Mouse (Mus musculus) hindbrain, embryonic 15.5 days (tissue): ENCODE results near the gene Cyp2w1. TPM values are rescaled to one million over a fixed set of nuclear protein-coding genes. Genes with fewer than 3 reads are reported as not detected.

Experiments
- ATAC-seq: fragments of 200-750 bp; cut with Nextera tagmentation; 2 replicates; pipeline ENCODE4 v1.8.0; 2017; ENCODE audit warnings: low read depth, moderate number of reproducible peaks, moderate TSS enrichment; ENCODE audit not compliant: low FRiP score
- H3K27ac ChIP-seq: fragments of 300-500 bp; sonication (generic); replicated peaks from 2 replicates; pipeline ENCODE4 v1.5.1; 2015; ENCODE audit warnings: mild to moderate bottlenecking, inconsistent platforms
- H3K27me3 ChIP-seq: fragments of 300-500 bp; sonication (generic); 2 replicates; pipeline ENCODE4 v1.6.1; 2015; ENCODE audit warnings: control low read depth, inconsistent platforms
- H3K36me3 ChIP-seq: fragments of 300-500 bp; sonication (generic); 2 replicates; pipeline ENCODE4 v1.6.1; 2015; ENCODE audit warnings: control low read depth, inconsistent platforms
- H3K4me1 ChIP-seq: fragments of 300-500 bp; sonication (generic); replicated peaks from 2 replicates; pipeline ENCODE4 v1.6.1; 2015; ENCODE audit warnings: control low read depth, inconsistent platforms
- H3K4me2 ChIP-seq: fragments of 300-500 bp; sonication (generic); 2 replicates; pipeline ENCODE4 v1.6.1; 2015; ENCODE audit warnings: moderate library complexity, mild to moderate bottlenecking, inconsistent platforms
- H3K4me3 ChIP-seq: fragments of 300-500 bp; sonication (generic); 2 replicates; pipeline ENCODE4 v1.5.1; 2015; ENCODE audit warnings: mild to moderate bottlenecking, inconsistent platforms
- H3K9ac ChIP-seq: fragments of 300-500 bp; sonication (generic); 2 replicates; pipeline ENCODE4 v1.6.1; 2015; ENCODE audit warnings: inconsistent platforms
- H3K9me3 ChIP-seq: fragments of 300-500 bp; sonication (generic); 2 replicates; pipeline ENCODE4 v1.6.1; 2016; ENCODE audit warnings: control low read depth, inconsistent platforms
- WGBS: fragments of 180-500 bp; shearing (Covaris S2); methylation state at CpG from one replicate; pipeline ENCODE4 v1.1.7; 2015; 5-methylcytosine and 5-hydroxymethylcytosine counted together
- microRNA counts: library from miRNA; unstranded; fragments of <30 nt; microRNA quantifications from one replicate; lab custom pipeline; 2016
- microRNA-seq: library from miRNA; unstranded; fragments of <30 nt; microRNA quantifications from one replicate; pipeline ENCODE4, GENCODE M21; 2016
- polyA plus RNA-seq: library from polyadenylated mRNA; unstranded; fragments of >200 nt; fragmentation: Nextera tagmentation; extraction: Ambion mirVana; gene quantifications from 2 replicates; pipeline ENCODE4 v1.2.1, GENCODE M21; 2015

Gene Cyp2w1
- polyA plus RNA-seq, 1 experiment from 2014 or later, result not detected

DNA sequence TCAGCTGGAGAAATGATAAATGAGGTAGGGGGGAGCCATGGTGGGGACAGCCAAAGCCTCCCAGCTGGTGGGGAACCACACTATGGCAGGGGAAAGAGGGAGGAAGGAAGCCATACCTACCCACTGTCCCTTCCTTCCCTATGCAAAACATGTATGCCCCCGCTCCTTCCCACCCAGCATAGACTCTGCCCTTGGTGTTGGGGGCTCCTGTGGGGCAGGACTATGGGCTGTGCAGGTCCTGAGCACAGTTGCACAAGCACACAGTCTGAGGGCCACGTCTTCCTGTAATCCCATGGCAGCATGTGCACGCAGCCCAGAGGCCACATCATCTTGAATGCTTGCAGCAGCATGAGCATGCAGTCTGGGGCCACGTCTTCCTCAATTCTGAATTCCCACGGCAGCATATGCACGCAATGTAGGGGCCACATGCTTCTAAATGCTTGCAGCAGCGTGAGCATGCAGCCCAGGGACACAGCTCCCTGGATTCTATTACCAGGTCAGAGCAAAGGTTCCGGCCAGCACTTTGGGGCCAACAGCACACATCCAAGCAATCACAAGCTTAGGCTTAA, 51.4 kb downstream of the Cyp2w1 start:
- Histone ChIP-seq H3K4me1 (peaks cover 7% of the 10 kb centered on the region), H3K4me3 (no peak overlapping the region), H3K36me3 (no peaks in the 10 kb centered on the region), H3K4me2 (no peak overlapping the region), H3K9ac (no peak overlapping the region), H3K9me3 (no peaks in the 10 kb centered on the region), H3K27me3 (no peaks in the 10 kb centered on the region), H3K27ac (no peak overlapping the region)
- ATAC-seq, result no peak
- 89% methylated on average over 8 of the region's 8 CpGs for WGBS

DNA sequence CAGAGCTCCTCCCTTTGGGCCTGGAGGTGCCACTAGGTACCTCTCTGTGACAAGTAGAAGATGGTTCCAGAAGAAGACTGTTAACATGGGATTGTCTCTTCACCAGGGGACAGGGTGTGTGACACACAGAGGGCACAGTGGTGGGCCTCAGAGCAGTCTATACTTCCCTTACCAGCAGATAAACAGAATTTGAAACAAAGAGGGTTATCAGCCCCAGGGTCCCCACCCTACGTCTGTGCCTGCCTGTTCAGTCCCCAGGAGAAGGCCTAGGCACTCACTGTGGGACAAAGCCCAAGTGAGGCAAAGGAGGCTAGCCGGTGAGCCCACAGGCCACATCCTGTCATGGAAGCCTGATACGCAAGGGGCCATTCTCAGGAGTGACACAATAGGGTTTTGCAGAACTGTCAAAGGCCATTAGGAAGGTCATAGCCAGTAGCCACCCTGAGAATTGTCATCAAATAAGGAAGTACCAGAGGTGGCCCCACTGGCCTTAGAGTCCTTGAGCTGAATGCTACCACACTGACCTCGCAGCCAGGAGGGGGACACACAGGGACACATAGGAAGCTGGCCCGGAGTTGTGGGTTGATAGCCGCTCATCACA, 52.5 kb downstream of the Cyp2w1 start, which contains the start of gene C130050O18Rik:
Gene C130050O18Rik (plus strand): TSS at position 480 of the 601 bp plus-strand sequence.
- Histone ChIP-seq H3K27ac (no peak within 1 kb of the TSS), H3K36me3 (no peaks in the 10 kb centered on the region), H3K4me1 (peaks cover 7% of the 10 kb centered on the region), H3K9ac (no peak within 1 kb of the TSS), H3K4me3 (no peak within 1 kb of the TSS), H3K27me3 (no peaks in the 10 kb centered on the region), H3K9me3 (no peaks in the 10 kb centered on the region), H3K4me2 (no peak within 1 kb of the TSS)
- 85% methylated on average over 6 of the region's 6 CpGs for WGBS
- ATAC-seq, result no peak

DNA sequence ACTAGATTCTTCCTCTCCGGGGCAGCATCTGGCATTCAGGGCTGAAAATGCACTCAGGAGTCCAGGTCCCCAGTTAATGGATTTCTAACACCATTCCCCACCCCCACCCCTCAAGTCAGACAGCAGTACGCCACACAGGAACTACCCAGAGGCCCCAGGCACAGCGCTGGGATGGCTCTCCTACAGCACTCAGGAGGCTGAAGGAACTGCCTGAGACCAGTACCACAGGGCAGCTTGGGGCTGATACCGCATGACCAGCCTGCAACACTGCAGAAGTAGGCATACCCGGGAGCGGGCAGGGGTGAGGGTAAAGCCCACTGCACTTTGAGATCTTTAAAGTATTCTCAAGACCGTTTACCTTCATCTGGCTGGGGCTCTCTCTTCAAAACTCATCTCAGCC, 53.1 kb downstream of the Cyp2w1 start:
- no peak overlapping the region for H3K9ac ChIP-seq
- no peak overlapping the region for H3K4me2 ChIP-seq
- H3K9me3 ChIP-seq, result no peaks in the 10 kb centered on the region
- H3K4me3 ChIP-seq, result no peak overlapping the region
- WGBS, result 79% methylated on average over 7 of the region's 7 CpGs
- H3K4me1 ChIP-seq, result peaks cover 7% of the 10 kb centered on the region
- H3K27ac ChIP-seq, result no peak overlapping the region
- no peaks in the 10 kb centered on the region for H3K27me3 ChIP-seq
- H3K36me3 ChIP-seq, result no peaks in the 10 kb centered on the region
- no peak for ATAC-seq

DNA sequence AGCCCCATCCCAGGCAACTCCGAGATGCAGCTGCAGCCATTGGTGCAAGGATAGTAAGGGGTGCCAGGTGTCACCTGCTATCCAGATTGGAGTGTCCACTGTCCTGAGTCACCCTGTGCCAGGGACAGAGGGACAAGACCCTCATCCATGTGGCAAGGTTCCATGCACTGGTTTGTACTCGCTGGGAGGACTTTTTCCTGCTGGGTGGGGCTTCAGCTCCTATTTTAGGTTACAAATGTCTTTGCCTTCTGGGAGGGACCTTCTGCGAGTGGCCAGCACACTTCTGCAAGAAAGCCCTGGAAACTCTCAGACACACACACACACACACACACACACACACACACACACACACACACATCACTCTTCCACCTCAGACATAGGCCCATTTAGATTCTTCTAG, 53.5 kb downstream of the Cyp2w1 start:
- Histone ChIP-seq H3K9ac (no peak overlapping the region), H3K27ac (no peak overlapping the region), H3K9me3 (no peaks in the 10 kb centered on the region), H3K36me3 (no peaks in the 10 kb centered on the region), H3K27me3 (no peaks in the 10 kb centered on the region), H3K4me2 (no peak overlapping the region), H3K4me3 (no peak overlapping the region), H3K4me1 (peaks cover 7% of the 10 kb centered on the region)
- ATAC-seq, result no peak
- 79% methylated on average over 3 of the region's 3 CpGs for WGBS

MicroRNAs encoded within 50 kb of the gene (microRNA counts, 519-probe panel; counts per million panel counts)
- microRNA mmu-miR-339-3p (lab: Ali Mortazavi, UCI), result not detected
- microRNA mmu-miR-339-5p (lab: Ali Mortazavi, UCI), result not detected

Small RNA genes lying within 50 kb of the gene (microRNA-seq; reads per million reads assigned to microRNA genes)
- gene Mir339, result 321 reads per million, percentile 66 among the genes with 10 or more reads in this experiment

Other genes starting within 250 kb of the Cyp2w1 start
- 284 and 294 TPM in 2 replicates for gene Prkar1b, start 202.6 kb upstream of the Cyp2w1 start, polyA plus RNA-seq
- 3.8 and 6.1 TPM in 2 replicates for gene Dnaaf5, start 202.4 kb upstream of the Cyp2w1 start, polyA plus RNA-seq
- 40.8 and 45.3 TPM in 2 replicates for gene Sun1, start 152.0 kb upstream of the Cyp2w1 start, polyA plus RNA-seq
- gene Get4, start 100.3 kb upstream of the Cyp2w1 start, polyA plus RNA-seq, result 123 and 126 TPM in 2 replicates
- 124 and 132 TPM in 2 replicates for gene Adap1, start 27.0 kb upstream of the Cyp2w1 start, polyA plus RNA-seq
- 91.9 and 98.8 TPM in 2 replicates for gene Cox19, start 1.2 kb upstream of the Cyp2w1 start, polyA plus RNA-seq
- 2.6 and 2.9 TPM in 2 replicates for gene Gpr146, start 25.1 kb downstream of the Cyp2w1 start, polyA plus RNA-seq
- gene C130050O18Rik, start 52.7 kb downstream of the Cyp2w1 start, polyA plus RNA-seq, result 0.22 and 0.43 TPM in 2 replicates
- 7.6 and 8.6 TPM in 2 replicates for gene Gper1, start 70.5 kb downstream of the Cyp2w1 start, polyA plus RNA-seq
- gene 3110082I17Rik, start 107.9 kb downstream of the Cyp2w1 start, polyA plus RNA-seq, result 16.2 and 17.9 TPM in 2 replicates
- 19.7 and 27.1 TPM in 2 replicates for gene Zfand2a, start 131.9 kb downstream of the Cyp2w1 start, polyA plus RNA-seq
- gene Uncx, start 190.9 kb downstream of the Cyp2w1 start, polyA plus RNA-seq, result 35.9 and 47.3 TPM in 2 replicates